Mouse (Mus musculus) thymus, postnatal 36 days (tissue): ENCODE data around the gene Mbnl1.

Source experiments
- DNase-seq, 2 experiments: peaks; one replicate each; pipeline ENCODE4 v3.0.0; 2022; ENCODE audit warnings: mixed read lengths in 2 of 2

Mbnl1 gene

GRCm38 (mm10) chr3:60615615-60616014 is 143.0 kb downstream of the Mbnl1 start:
- DNase-seq, result peak in 1 of 2 experiments; percentile 45

- no peak for DNase-seq
Observed at GRCm38 (mm10) chr3:60616147-60616546, 143.5 kb downstream of the Mbnl1 start.

GRCm38 (mm10) chr3:60617643-60618042 is 145.0 kb downstream of the Mbnl1 start:
- no peak for DNase-seq

- DNase-seq, result no peak
Observed at GRCm38 (mm10) chr3:60620236-60620635, 147.6 kb downstream of the Mbnl1 start.

- DNase-seq, result no peak
Observed at GRCm38 (mm10) chr3:60631183-60631582, 158.6 kb downstream of the Mbnl1 start.

GRCm38 (mm10) chr3:60631754-60632153 is 159.1 kb downstream of the Mbnl1 start:
- no peak for DNase-seq

GRCm38 (mm10) chr3:60632796-60633466 is 160.3 kb downstream of the Mbnl1 start:
- no peak for DNase-seq

GRCm38 (mm10) chr3:60638530-60638929 is 165.9 kb downstream of the Mbnl1 start:
- DNase-seq, result no peak

- DNase-seq, result no peak
Observed at GRCm38 (mm10) chr3:60639135-60639534, 166.5 kb downstream of the Mbnl1 start.

GRCm38 (mm10) chr3:60642227-60642626 is 169.6 kb downstream of the Mbnl1 start:
- DNase-seq, result no peak

GRCm38 (mm10) chr3:60645531-60645930 is 172.9 kb downstream of the Mbnl1 start:
- no peak for DNase-seq

GRCm38 (mm10) chr3:60648293-60648692 is 175.7 kb downstream of the Mbnl1 start:
- DNase-seq, result no peak

- no peak for DNase-seq
Observed at GRCm38 (mm10) chr3:60660762-60661161, 188.1 kb downstream of the Mbnl1 start.
